Mouse (Mus musculus) adrenal gland, adult (tissue): ENCODE results near the gene Slc26a1.
A peak's percentile ranks its signal among the peaks of the same experiment; 100 is the strongest.

ENCODE experiments used
- DNase-seq, 2 experiments: peaks; one replicate each; pipeline ENCODE4 v3.0.0; 2022 to 2023; ENCODE audit warnings: low spot score in 1 of 2; ENCODE audit not compliant: inconsistent age in 2 of 2

Gene Slc26a1

DNA sequence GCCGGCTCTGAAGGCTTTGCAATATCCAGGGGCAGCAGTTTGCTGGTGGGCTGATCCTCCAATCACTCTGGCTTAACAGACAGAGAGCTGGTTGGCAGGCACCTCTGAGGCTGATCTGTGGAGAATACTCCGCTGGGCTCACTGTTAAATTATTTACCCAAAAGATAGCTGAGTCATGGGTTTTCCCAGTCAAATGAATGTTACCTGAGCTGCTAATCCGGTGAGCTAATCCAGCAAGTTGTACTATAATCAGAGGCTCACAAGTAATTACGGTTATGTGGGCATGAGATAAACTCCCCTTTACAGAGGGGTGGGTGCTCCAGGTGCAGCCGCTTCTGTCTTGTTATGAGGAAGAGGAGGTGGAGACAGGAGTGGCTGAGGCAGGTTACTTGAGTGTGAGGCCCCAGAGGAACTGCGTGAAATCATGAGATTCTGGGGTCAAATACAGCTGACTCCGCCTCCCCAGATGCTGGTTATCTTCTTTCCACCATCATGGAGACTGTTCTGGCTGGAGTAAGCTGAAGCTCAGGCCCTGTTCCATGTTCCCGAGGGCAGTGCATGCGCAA lies at the start of gene Slc26a1:
TSS of gene Slc26a1 (minus strand) at position 319 of the 566 bp plus-strand sequence.
- DNase-seq: no peak

DNA sequence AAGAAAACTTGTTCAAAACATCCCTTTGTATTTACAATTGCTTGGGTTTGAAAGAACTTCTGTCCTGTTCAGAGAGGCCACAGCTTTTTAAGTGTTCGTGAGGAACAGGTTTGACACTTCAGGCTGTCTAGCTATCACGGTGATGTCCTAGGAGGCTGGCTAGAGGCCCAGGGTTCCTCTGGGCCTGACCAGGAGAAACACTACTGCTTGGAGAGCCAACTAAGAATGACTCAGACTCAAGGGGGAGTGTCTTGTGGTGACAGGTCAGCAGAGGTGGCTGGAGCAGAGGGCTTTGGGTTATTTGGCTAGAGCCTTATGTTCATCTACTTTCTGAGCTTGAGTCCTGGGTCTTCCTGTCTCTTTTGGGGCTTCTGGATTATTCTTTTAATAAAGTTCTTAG lies 48.6 kb upstream of the Slc26a1 start:
- DNase-seq: peak; percentile 76 to 84

DNA sequence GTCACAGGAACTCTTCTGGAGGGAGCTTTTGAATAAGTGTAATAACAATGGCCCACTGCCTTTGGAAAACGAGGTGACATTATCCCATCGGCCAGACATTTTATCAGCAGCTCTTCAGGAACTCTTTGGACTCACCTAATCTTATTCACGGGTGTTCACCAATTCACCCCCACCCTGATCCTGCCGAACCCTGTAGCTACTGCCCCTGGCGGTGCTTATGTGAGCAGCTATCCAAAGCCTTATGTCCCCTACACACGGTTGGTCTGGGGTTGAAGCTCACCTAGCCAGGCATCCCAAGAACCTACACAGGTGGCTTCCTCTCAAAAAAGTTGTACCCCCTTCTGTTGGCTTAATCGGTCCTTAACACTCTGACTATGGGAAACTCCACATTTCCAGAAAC lies 44.4 kb upstream of the Slc26a1 start:
- peak in 1 of 2 experiments; percentile 3 for DNase-seq

DNA sequence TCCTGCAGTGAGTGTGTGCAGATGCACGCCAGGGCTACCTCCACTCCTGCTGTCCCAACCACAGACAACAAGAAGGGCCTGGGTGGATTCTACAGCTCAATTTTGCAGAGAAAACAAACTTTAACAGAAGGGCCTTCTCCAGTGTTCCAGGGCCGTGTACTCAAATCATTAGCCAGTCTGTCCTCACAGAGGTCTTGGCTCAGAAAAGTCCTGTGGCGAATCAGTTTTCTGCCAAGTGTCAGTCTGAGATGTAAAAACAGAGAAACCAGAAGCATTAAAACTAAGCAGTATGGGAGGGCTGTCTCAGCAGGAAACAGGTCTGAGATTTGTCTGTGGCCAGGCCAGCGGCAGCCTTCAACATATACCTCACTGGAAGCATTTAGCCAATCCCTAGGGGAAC lies 42.7 kb upstream of the Slc26a1 start:
- peak in 1 of 2 experiments; percentile 3 for DNase-seq

DNA sequence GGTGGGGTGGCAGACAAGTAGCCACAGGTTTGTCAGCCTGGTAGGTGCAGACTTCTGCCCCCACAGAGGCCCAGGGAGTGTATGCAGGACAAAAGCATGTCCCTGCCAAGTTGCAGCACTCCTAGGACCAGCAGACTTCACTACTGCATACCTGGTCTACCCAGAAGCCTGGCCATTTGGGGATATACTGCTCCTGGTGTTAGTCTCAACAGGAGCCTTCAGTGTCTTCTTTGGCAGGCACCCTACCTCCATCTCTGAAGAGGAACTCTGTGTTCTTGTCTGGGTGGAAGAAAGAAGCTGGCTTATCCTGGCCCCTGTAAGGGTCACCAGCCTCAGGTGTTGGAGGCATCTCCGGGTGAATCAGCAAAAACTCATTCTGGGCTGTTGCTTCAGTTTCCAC lies 40.6 kb upstream of the Slc26a1 start:
- DNase-seq: peak in 1 of 2 experiments; percentile 3

DNA sequence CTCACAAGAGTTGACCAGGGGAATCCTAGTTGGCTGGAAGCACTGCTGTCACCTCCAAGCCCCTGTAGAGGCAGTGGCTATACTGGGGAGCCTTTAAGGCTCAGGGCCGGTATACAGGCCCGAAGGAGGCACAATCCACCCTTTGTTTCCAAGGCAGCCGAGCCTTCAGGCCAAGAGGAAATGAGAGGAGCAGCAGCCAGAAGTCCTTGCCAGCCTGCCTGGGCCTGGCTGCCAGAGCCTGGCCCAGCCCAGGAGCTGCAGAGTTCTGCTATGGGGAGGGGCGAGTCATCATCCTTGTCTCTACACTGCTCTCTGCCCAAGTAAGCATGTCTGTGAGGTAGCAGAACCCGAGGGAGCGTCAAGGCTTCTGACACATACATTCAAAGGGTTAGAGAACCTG lies 38.8 kb upstream of the Slc26a1 start:
- peak; percentile 46 to 60 for DNase-seq

DNA sequence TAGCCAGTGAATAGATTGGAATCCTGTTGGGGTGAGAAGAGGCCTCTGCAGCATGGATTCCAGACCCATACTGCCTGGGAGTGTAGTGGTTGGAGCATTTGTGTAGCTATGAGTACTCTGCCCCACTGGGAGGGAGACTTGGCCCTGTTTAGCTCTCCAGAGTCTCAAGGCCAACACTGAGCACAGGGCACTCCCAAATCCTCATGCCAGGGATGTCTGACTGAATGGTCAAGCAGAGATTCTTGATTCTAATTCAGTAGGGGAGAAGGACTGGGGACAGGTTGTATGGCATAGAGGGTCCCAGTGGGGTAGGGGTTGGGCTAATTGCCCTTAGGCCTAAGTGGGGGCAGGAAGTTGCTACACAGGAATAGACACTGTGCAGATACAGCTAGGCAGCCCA lies 38.3 kb upstream of the Slc26a1 start:
- peak; percentile 64 to 76 for DNase-seq

DNA sequence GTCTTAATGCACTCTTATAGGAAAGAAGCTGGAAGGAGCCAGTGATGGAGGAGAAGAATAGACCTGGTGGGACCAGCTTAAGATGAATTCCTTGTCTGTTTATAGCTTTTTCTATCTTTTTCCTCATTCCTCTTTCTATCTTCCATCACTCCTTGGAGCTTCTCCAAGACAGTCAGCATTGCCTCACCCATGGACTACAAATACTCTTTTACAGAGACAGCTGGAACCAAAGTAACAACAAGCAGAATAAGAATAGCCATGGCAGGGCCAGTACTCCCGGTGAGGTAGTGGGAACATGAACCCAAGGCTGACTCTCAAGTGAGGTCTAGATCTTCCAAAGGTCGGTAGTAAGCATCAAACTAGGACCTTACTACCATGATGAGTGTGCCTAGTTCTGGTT lies 37.7 kb upstream of the Slc26a1 start:
- no peak for DNase-seq

DNA sequence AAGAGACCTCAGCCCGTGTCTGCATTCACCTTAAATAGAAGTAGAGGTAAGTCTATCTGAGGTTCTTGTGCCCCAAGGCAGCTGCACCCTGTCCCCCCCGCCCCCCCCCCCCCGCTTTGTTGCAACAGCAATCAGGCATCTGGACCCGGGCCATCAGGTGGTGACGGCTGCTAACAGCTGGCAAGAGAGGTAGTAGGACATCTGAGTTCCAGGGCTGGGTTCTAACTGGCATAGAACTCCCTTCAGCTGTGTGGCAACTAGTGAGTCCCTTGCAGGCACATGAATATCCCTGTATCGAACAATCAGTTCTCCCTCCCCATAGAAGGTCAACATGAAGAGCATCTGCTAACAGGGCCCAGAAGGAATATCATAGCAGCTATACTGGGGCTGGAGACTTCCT lies 36.6 kb upstream of the Slc26a1 start:
- DNase-seq: no peak

DNA sequence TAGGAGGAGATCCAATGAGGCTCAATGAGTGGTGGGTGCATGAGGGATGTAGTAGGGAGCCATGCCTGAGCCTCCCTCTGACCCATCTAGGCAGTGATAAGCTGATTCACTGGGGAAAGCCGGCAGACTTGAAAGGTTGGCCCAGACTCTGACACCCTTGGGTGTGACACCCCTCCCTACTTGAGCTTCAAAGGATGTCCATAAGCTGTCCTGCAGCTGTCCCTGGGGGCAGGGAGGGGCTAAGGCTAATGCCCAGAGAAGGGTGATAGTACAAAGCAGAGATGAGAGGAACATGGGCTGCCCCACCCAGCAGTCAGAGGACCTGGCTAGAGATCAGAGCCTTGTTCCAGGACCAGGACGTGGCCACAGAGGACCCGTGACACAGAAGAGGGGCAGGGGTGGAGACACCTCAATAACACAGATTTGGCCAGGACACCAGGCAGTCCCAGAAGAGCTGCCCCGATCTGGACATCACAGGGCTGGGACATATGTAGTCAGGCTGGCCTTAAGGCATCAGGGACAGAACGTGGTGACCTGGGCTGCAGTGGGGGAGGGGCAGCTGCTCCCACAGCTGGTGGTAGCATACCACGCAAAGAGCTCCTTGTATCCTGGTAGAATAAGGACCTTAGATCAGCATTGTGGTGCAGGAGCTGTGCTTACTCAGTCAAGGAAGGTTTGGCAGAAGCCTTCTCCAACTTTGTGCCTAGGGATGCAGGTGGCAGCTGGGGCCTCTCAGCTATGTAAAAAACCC lies 33.8 kb upstream of the Slc26a1 start:
- DNase-seq: peak in 1 of 2 experiments; percentile 45

DNA sequence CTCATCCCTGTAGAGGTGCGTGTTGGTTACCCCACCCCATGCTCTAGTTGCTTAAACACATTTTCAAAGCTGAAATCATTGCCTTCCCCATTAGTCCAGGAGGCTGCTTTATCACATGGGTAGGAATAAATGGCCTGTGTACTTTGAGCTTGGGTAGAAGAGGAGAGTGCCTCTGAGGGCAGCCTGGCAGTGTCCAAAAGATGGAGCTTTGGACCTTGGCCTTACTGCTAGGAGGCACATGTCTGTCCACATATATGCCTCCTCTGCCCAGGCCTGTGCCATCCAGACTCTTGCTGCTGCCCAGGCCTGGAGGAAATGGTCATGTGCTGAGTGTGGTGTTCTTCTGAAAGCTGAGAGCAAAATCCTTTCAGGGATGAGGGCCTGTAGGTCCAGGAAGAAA lies 33.0 kb upstream of the Slc26a1 start:
- DNase-seq: no peak

DNA sequence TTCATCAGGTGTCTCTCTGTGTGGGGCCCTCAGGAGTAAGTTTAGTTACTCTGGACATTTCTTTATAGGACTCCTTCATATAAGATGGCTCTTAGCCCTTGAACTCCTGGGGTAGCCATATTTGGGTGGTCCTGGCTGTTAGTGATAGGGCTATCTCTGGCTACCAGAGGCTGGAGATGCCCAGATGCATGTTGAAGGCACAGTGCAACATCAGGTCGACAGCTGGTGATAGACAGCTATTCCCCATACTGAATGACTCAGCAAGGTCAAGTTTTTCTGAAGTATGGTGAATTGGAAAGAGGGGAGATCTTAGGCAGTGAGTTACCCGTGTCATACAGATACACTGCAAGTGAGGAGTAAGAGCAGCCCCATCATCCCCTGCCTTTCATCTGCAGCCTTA lies 32.4 kb upstream of the Slc26a1 start:
- no peak for DNase-seq

DNA sequence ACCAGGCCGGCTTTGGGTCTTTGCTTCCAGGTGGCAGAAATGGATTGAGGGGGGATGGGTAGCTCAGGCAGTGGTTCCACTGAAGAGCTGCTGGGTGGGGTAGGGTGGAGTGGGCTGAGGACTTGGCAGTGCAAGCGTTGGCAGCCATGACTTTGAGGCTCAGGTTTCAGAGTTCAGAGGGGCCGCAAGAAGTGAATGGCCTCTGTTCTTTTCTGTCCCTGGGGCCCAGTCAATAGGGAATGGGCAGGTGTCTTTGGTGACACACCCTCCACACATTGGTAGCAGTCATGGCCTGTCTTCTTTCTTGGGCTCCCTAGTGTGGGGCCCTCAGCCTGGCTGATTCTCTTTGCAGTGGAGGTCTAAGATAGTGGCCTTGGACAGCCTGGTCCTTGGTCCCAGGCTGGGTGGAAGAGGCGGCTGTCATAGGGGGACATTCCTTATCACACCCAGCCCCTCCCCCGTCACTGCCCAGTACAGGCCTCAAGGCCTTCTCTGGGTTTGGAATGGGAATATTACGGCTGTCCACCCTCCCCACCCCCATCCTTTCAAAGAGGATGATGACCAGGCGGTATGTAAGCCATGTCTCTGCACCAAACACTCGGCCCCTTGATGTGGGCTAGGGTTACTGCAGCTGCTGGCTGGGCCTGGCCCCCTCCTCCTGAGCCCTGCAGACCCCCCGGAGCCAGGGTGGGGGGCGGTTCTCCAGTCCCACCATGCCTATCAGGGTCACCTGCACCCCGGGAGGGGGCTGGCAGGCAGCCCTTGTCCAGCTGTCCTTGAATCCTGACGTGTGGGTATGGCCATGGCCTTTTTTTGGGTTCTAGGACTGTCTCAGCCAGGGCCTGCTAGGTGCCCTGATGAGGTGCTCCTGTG lies 28.6 kb upstream of the Slc26a1 start:
- DNase-seq: peak; percentile 60 to 72

DNA sequence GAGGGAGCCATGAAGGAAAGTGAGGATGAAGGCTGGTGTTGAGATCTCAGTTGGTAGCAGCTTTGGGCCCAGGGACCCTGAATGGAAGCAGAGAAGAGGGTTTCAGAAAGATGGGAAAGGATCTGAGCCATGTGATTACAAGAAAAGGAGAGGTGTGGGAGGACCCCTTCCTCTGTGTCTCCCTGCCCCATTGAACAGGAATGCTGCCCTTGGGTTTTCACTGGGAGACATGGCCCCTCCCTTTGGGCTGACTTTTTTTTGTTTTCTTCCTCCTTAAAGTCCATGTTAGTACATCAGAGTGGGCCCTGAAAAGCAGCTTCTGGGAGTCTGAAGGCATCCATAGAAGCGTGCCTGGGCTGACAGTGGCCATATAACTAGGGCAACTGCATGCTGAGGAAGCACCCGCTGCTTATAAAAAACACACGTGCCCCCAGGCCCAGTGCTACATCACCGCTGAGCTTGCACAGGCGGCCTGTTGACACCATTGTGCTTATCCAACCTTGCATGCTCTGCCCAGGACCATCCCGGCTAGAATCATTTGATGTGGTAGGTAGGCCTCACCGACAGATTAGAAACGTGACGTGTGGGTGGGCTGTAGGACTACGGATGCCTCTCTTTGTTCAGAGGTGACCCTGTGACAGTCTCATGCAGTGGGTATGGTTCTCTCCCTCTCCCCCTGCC lies 26.1 kb upstream of the Slc26a1 start:
- DNase-seq: no peak

DNA sequence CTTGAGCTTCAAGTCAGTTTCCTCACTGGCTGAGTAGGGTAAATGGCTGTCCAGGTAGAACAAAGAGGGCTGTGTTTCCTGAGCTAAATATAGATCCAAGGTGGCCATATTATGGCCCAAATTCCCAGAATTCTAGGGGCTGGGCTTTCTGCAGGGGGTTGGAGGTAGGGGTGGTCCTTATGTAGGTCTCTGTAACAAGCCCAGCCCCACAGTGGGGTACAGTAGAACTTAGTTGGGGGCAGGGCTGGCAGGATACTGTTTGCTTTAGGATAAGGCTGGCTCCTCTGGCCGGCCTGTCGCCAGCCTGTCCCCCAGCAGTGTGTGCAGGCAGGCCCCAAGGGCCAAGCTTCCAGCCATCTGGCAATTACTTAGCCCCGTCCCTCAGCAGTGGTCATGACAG lies 25.0 kb upstream of the Slc26a1 start:
- no peak for DNase-seq

DNA sequence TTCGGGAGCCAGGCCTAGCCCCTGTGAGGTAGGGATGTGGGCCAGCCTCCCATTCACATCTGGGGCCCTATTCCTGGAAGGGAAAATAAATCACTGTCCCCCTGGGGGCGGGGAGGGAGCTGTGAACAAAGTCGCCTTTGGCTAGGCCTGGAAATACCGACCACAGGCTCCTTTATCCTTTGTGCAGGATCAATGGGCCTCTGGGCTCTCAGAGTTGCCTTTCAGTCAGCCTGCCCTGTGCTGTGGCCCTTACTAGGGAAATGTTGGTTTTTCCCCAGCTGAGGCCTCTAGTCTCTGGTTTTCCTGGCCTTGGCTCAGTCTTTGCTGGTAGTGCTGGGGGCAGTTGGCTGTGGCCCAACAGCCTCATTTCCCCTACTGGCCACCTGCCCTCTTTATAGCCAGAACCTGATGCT lies 22.0 kb upstream of the Slc26a1 start:
- DNase-seq: peak in 1 of 2 experiments; percentile 50

DNA sequence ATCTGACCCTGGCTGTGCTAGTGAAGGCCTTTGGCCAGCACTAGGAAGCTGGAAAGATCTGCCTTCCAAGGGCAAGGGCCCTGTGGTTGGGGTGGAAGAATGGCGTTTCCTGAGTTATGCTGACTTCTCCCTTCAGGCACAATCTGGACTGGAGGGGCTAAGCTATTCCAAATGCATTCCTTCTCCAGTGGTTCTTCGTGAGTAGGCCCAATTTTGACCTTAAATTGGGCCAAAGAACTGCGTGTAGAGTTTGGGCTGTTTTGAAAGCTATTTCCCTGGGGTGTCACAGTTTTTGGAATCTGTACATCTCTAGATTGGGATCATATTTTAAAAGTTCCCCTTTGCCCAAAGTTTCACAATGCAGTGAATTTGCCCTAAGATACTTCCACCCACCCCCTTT lies 21.2 kb upstream of the Slc26a1 start:
- peak in 1 of 2 experiments; percentile 60 for DNase-seq

DNA sequence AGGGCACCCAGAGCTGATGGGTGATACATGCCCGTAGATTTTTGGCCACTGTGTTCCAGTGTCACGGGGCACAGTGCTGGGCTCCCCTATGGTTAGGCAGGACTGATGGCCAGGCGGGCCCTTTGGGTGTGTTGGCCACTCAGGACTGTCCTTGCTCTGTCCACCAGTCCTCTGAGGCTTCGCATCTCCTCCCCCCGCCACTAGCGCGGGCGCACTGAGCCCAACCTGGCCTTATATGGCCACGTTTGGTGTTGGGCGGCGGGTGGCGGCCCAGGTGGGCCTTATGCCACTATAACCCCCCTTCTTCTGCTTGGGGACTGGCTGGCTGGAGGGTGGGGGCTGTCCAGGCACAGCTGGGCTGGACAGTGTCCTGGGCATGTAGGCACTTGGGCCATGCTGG lies 20.5 kb upstream of the Slc26a1 start:
- no peak for DNase-seq

DNA sequence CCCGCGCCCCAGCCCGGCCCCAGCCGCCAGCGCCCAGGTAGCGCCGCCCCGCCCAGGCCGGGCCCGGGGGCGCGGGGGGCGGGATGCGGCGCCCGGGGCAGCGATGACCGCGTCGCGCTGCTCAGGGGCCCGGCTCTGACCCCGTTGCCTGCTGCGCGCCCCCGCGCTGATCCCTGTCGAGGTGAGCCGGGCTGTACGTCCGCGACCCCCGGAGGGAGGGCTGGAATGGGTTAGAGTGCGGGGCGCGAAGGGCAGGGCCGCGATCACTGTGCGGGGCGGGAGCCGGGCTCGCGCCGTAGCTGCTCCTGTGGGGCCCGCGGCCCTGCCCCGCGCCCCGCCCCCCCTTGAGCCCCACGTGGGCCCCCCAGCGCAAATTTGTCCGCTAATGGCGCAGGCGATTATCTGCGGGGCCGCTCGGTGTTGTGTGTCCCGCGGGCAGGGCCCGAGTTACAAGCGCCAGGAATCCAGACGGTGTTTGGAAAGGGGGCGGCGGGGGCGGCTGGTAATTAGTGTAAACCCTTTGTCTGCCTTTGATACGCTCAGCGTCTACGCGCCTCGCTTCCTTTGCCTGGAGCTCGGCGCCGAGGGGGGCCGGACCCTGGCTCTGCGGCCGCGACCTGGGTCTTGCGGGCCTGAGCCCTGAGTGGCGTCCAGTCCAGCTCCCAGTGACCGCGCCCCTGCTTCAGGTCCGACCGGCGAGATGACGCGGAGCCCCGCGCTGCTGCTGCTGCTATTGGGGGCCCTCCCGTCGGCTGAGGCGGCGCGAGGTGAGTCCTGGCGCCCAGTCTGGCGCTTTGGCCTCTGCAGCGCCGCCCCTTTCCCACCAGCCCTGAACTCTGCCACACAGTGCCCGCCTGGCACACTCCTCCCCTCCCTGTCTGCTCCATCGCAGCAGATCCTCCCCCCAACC lies 19.2 kb upstream of the Slc26a1 start:
- peak; percentile 73 to 83 for DNase-seq

DNA sequence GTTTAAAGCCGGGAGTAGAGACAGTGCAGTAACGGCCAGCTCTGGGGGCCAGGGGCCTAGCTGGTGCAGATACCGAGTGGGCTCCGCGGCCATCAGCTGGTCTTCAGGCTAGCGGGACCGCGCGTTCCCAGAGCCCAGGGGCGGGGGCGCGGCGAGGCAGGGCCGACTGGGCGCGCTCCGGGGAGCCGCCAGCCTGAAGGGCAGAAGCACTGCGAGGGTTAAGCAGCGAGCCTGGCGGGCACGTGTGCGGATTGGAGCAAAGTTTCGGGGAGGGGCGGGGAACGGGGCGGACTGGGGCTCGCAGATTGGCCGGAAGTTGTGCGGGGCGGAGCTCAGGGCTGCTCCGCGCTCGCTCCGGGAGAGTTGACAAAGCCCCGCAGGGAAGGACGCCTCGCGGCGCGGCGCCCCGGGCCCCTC lies 18.5 kb upstream of the Slc26a1 start:
- peak; percentile 88 to 94 for DNase-seq
